Mouse (Mus musculus): ENCODE measurements around the gene Stab2. TPM values are rescaled to one million over a fixed set of nuclear protein-coding genes. Genes with fewer than 3 reads are reported as not detected.

The Stab2 gene
- total RNA-seq, 1 experiment: 0.27 TPM

- in situ Hi-C loops (cut with MboI; ENCODE audit: low sequenced_read_pairs in 2 of 2, unreplicated experiment in 2 of 2): no loop called here
- Histone ChIP-seq H3K4me1 (ENCODE audit: control insufficient read depth in 2 of 2, insufficient read depth in 2 of 2, low read length in 2 of 2, poor library complexity in 1 of 2) (no peaks in the 10 kb centered on the region), H3K4me3 (ENCODE audit: insufficient read depth in 1 of 2, low read depth in 1 of 2, low read length in 2 of 2, poor library complexity in 1 of 2, severe bottlenecking in 1 of 2) (no peak overlapping the region), H3K27ac (ENCODE audit: insufficient read depth, low read depth, low read length, poor library complexity, severe bottlenecking) (no peak overlapping the region), H3K36me3 (ENCODE audit: control insufficient read depth, insufficient read depth, low read length, poor library complexity, severe bottlenecking) (no peaks in the 10 kb centered on the region), H3K9ac (ENCODE audit: insufficient read depth, low read depth, low read length, poor library complexity, severe bottlenecking) (no peak overlapping the region), H3K9me3 (ENCODE audit: control insufficient read depth, insufficient read depth, low read depth, low read length) (no peaks in the 10 kb centered on the region)
- DNase-seq (ENCODE audit: low read depth, low spot score): no peak
- TF ChIP-seq HCFC1 (IDR thresholded peaks at IDR 0.05; ENCODE audit: borderline replicate concordance, insufficient read depth, low read length) (no peak), ZC3H11A (IDR thresholded peaks at IDR 0.05; ENCODE audit: borderline replicate concordance, low read depth, low read length) (no peak)
These were observed 117.5 kb downstream of the Stab2 start for GRCm38 (mm10) chr10:86890166-86890930.

GRCm38 (mm10) chr10:86889440-86889839 is 118.4 kb downstream of the Stab2 start:
- no peak for DNase-seq (ENCODE audit: low read depth, low spot score)
- no peaks in the 10 kb centered on the region for H3K9me3 ChIP-seq (ENCODE audit: control insufficient read depth, insufficient read depth, low read depth, low read length)
- H3K4me3 ChIP-seq (ENCODE audit: insufficient read depth in 1 of 2, low read depth in 1 of 2, low read length in 2 of 2, poor library complexity in 1 of 2, severe bottlenecking in 1 of 2): no peak overlapping the region
- H3K9ac ChIP-seq (ENCODE audit: insufficient read depth, low read depth, low read length, poor library complexity, severe bottlenecking): no peak overlapping the region
- TF ChIP-seq HCFC1 (IDR thresholded peaks at IDR 0.05; ENCODE audit: borderline replicate concordance, insufficient read depth, low read length) (no peak), ZC3H11A (IDR thresholded peaks at IDR 0.05; ENCODE audit: borderline replicate concordance, low read depth, low read length) (no peak), ZNF384 (IDR thresholded peaks at IDR 0.05; ENCODE audit: low read depth, low read length) (no peak), MAFK (IDR thresholded peaks at IDR 0.05; ENCODE audit: insufficient read depth, low read depth, low read length) (no peak), CHD2 (IDR thresholded peaks at IDR 0.05; ENCODE audit: low read depth, low read length) (no peak)
- in situ Hi-C loops (cut with MboI; ENCODE audit: low sequenced_read_pairs in 2 of 2, unreplicated experiment in 2 of 2): no loop called here
- H3K36me3 ChIP-seq (ENCODE audit: control insufficient read depth, insufficient read depth, low read length, poor library complexity, severe bottlenecking): no peaks in the 10 kb centered on the region
- H3K4me1 ChIP-seq (ENCODE audit: control insufficient read depth in 2 of 2, insufficient read depth in 2 of 2, low read length in 2 of 2, poor library complexity in 1 of 2): no peaks in the 10 kb centered on the region
- no peak overlapping the region for H3K27ac ChIP-seq (ENCODE audit: insufficient read depth, low read depth, low read length, poor library complexity, severe bottlenecking)

- TF ChIP-seq ZC3H11A (IDR thresholded peaks at IDR 0.05; ENCODE audit: borderline replicate concordance, low read depth, low read length) (no peak), ZNF384 (IDR thresholded peaks at IDR 0.05; ENCODE audit: low read depth, low read length) (no peak), MAFK (IDR thresholded peaks at IDR 0.05; ENCODE audit: insufficient read depth, low read depth, low read length) (no peak), CHD2 (IDR thresholded peaks at IDR 0.05; ENCODE audit: low read depth, low read length) (no peak), HCFC1 (IDR thresholded peaks at IDR 0.05; ENCODE audit: borderline replicate concordance, insufficient read depth, low read length) (no peak)
- no peak overlapping the region for H3K27ac ChIP-seq (ENCODE audit: insufficient read depth, low read depth, low read length, poor library complexity, severe bottlenecking)
- H3K9me3 ChIP-seq (ENCODE audit: control insufficient read depth, insufficient read depth, low read depth, low read length): no peaks in the 10 kb centered on the region
- H3K9ac ChIP-seq (ENCODE audit: insufficient read depth, low read depth, low read length, poor library complexity, severe bottlenecking): no peak overlapping the region
- in situ Hi-C loops (cut with MboI; ENCODE audit: low sequenced_read_pairs in 2 of 2, unreplicated experiment in 2 of 2): no loop called here
- H3K4me3 ChIP-seq (ENCODE audit: insufficient read depth in 1 of 2, low read depth in 1 of 2, low read length in 2 of 2, poor library complexity in 1 of 2, severe bottlenecking in 1 of 2): no peak overlapping the region
- no peaks in the 10 kb centered on the region for H3K36me3 ChIP-seq (ENCODE audit: control insufficient read depth, insufficient read depth, low read length, poor library complexity, severe bottlenecking)
- DNase-seq (ENCODE audit: low read depth, low spot score): no peak
- H3K4me1 ChIP-seq (ENCODE audit: control insufficient read depth in 2 of 2, insufficient read depth in 2 of 2, low read length in 2 of 2, poor library complexity in 1 of 2): no peaks in the 10 kb centered on the region
These were observed 121.4 kb downstream of the Stab2 start for GRCm38 (mm10) chr10:86886434-86886833.

- in situ Hi-C loops (cut with MboI; ENCODE audit: low sequenced_read_pairs in 2 of 2, unreplicated experiment in 2 of 2): no loop called here
- Histone ChIP-seq H3K4me1 (ENCODE audit: control insufficient read depth in 2 of 2, insufficient read depth in 2 of 2, low read length in 2 of 2, poor library complexity in 1 of 2) (no peaks in the 10 kb centered on the region), H3K9ac (ENCODE audit: insufficient read depth, low read depth, low read length, poor library complexity, severe bottlenecking) (no peak overlapping the region), H3K9me3 (ENCODE audit: control insufficient read depth, insufficient read depth, low read depth, low read length) (no peaks in the 10 kb centered on the region), H3K4me3 (ENCODE audit: insufficient read depth in 1 of 2, low read depth in 1 of 2, low read length in 2 of 2, poor library complexity in 1 of 2, severe bottlenecking in 1 of 2) (no peak overlapping the region), H3K36me3 (ENCODE audit: control insufficient read depth, insufficient read depth, low read length, poor library complexity, severe bottlenecking) (no peaks in the 10 kb centered on the region), H3K27ac (ENCODE audit: insufficient read depth, low read depth, low read length, poor library complexity, severe bottlenecking) (no peak overlapping the region)
- no peak for DNase-seq (ENCODE audit: low read depth, low spot score)
- TF ChIP-seq ZC3H11A (IDR thresholded peaks at IDR 0.05; ENCODE audit: borderline replicate concordance, low read depth, low read length) (no peak), ZNF384 (IDR thresholded peaks at IDR 0.05; ENCODE audit: low read depth, low read length) (no peak), MAFK (IDR thresholded peaks at IDR 0.05; ENCODE audit: insufficient read depth, low read depth, low read length) (no peak), CHD2 (IDR thresholded peaks at IDR 0.05; ENCODE audit: low read depth, low read length) (no peak), HCFC1 (IDR thresholded peaks at IDR 0.05; ENCODE audit: borderline replicate concordance, insufficient read depth, low read length) (no peak)
These were observed 126.4 kb downstream of the Stab2 start for GRCm38 (mm10) chr10:86881448-86881847.
